Mouse (Mus musculus): ENCODE results near the gene Cpa2. TPM values are rescaled to one million over a fixed set of nuclear protein-coding genes. Genes with fewer than 3 reads are reported as not detected.

Gene Cpa2
- polyA plus RNA-seq, 1 experiment from 2014 or later = 20.0 TPM

- H3K4me3 ChIP-seq = no peak overlapping the region
- 65% methylated on average over 10 of the region's 10 CpGs for WGBS
- H3K9me3 ChIP-seq = no peaks in the 10 kb centered on the region
- H3K4me1 ChIP-seq (replicated peaks) = peaks cover 30% of the 10 kb centered on the region
- DNase-seq (ENCODE audit: low spot score) = no peak
- H3K27me3 ChIP-seq (ENCODE audit: insufficient read depth, poor library complexity, severe bottlenecking) = no peaks in the 10 kb centered on the region
- H3K36me3 ChIP-seq = no peaks in the 10 kb centered on the region
- H3K27ac ChIP-seq = peak overlapping the region; percentile 74
Measured at GRCm38 (mm10) chr6:30538240-30538639, 3.1 kb upstream of the Cpa2 start.

- WGBS = 75% methylated on average over 5 of the region's 5 CpGs
- no peaks in the 10 kb centered on the region for H3K9me3 ChIP-seq
- no peak overlapping the region for H3K4me3 ChIP-seq
- peak overlapping the region; percentile 74 for H3K27ac ChIP-seq
- H3K27me3 ChIP-seq (ENCODE audit: insufficient read depth, poor library complexity, severe bottlenecking) = no peaks in the 10 kb centered on the region
- H3K36me3 ChIP-seq = no peaks in the 10 kb centered on the region
- DNase-seq (ENCODE audit: low spot score) = no peak
- peaks cover 35% of the 10 kb centered on the region for H3K4me1 ChIP-seq (replicated peaks)
Measured at GRCm38 (mm10) chr6:30538800-30539199, 2.6 kb upstream of the Cpa2 start.

GRCm38 (mm10) chr6:30542277-30542676, 895 bp downstream of the Cpa2 start:
- Histone ChIP-seq H3K27me3 (ENCODE audit: insufficient read depth, poor library complexity, severe bottlenecking) (no peaks in the 10 kb centered on the region), H3K4me1 (replicated peaks) (peaks cover 65% of the 10 kb centered on the region), H3K9me3 (no peaks in the 10 kb centered on the region), H3K4me3 (no peak overlapping the region), H3K36me3 (no peaks in the 10 kb centered on the region), H3K27ac (peak overlapping the region; percentile 75)
- DNase-seq (ENCODE audit: low spot score) = no peak
- 71% methylated on average over 6 of the region's 6 CpGs for WGBS

GRCm38 (mm10) chr6:30543077-30543476, 1.7 kb downstream of the Cpa2 start:
- Histone ChIP-seq H3K27ac (peak overlapping the region; percentile 81), H3K4me3 (no peak overlapping the region)
- 58% methylated on average over 12 of the region's 12 CpGs for WGBS

GRCm38 (mm10) chr6:30543851-30544250, 2.5 kb downstream of the Cpa2 start:
- Histone ChIP-seq H3K27me3 (ENCODE audit: insufficient read depth, poor library complexity, severe bottlenecking) (no peaks in the 10 kb centered on the region), H3K27ac (peak overlapping the region; percentile 81), H3K4me3 (no peak overlapping the region), H3K36me3 (no peaks in the 10 kb centered on the region), H3K4me1 (replicated peaks) (peaks cover 70% of the 10 kb centered on the region), H3K9me3 (no peaks in the 10 kb centered on the region)
- no peak for DNase-seq (ENCODE audit: low spot score)
- 48% methylated on average over 8 of the region's 8 CpGs for WGBS

More at GRCm38 (mm10) chr6:30543077-30543476, 1.7 kb downstream of the Cpa2 start:
- DNase-seq (ENCODE audit: low spot score) = no peak
- Histone ChIP-seq H3K9me3 (no peaks in the 10 kb centered on the region), H3K36me3 (no peaks in the 10 kb centered on the region), H3K4me1 (replicated peaks) (peaks cover 70% of the 10 kb centered on the region), H3K27me3 (ENCODE audit: insufficient read depth, poor library complexity, severe bottlenecking) (no peaks in the 10 kb centered on the region)

GRCm38 (mm10) chr6:30545689-30546088, 4.3 kb downstream of the Cpa2 start:
- Histone ChIP-seq H3K4me1 (replicated peaks) (peaks cover 88% of the 10 kb centered on the region), H3K27me3 (ENCODE audit: insufficient read depth, poor library complexity, severe bottlenecking) (no peaks in the 10 kb centered on the region), H3K9me3 (no peaks in the 10 kb centered on the region), H3K27ac (peak overlapping the region; percentile 95), H3K36me3 (no peaks in the 10 kb centered on the region), H3K4me3 (no peak overlapping the region)
- WGBS = 85% methylated on average over 7 of the region's 7 CpGs
- DNase-seq (ENCODE audit: low spot score) = no peak

- H3K27ac ChIP-seq = peak overlapping the region; percentile 95
- WGBS = 9% methylated on average over 17 of the region's 17 CpGs
- H3K9me3 ChIP-seq = no peaks in the 10 kb centered on the region
- DNase-seq (ENCODE audit: low spot score) = peak; percentile 77
- H3K27me3 ChIP-seq (ENCODE audit: insufficient read depth, poor library complexity, severe bottlenecking) = no peaks in the 10 kb centered on the region
- H3K4me1 ChIP-seq (replicated peaks) = peaks cover 93% of the 10 kb centered on the region
- peak overlapping the region; percentile 39 for H3K4me3 ChIP-seq
- no peaks in the 10 kb centered on the region for H3K36me3 ChIP-seq
Measured at GRCm38 (mm10) chr6:30546571-30547273, 5.3 kb downstream of the Cpa2 start.

- peaks cover 93% of the 10 kb centered on the region for H3K4me1 ChIP-seq (replicated peaks)
- H3K27ac ChIP-seq = peak overlapping the region; percentile 95
- DNase-seq (ENCODE audit: low spot score) = peak; percentile 74
- H3K36me3 ChIP-seq = no peaks in the 10 kb centered on the region
- no peaks in the 10 kb centered on the region for H3K9me3 ChIP-seq
- 0% methylated on average over 17 of the region's 17 CpGs for WGBS
- H3K27me3 ChIP-seq (ENCODE audit: insufficient read depth, poor library complexity, severe bottlenecking) = no peaks in the 10 kb centered on the region
- H3K4me3 ChIP-seq = peak overlapping the region; percentile 39
Measured at GRCm38 (mm10) chr6:30547274-30547645, 5.9 kb downstream of the Cpa2 start.

GRCm38 (mm10) chr6:30547656-30548306, 6.4 kb downstream of the Cpa2 start:
- WGBS = 18% methylated on average over 9 of the region's 9 CpGs
- H3K4me1 ChIP-seq (replicated peaks) = peaks cover 93% of the 10 kb centered on the region
- H3K27me3 ChIP-seq (ENCODE audit: insufficient read depth, poor library complexity, severe bottlenecking) = no peaks in the 10 kb centered on the region
- DNase-seq (ENCODE audit: low spot score) = no peak
- H3K36me3 ChIP-seq = no peaks in the 10 kb centered on the region
- peak overlapping the region; percentile 39; the same call in 1 of the 2 replicates for H3K4me3 ChIP-seq
- no peaks in the 10 kb centered on the region for H3K9me3 ChIP-seq
- H3K27ac ChIP-seq = peak overlapping the region; percentile 95

GRCm38 (mm10) chr6:30549231-30549761, 7.9 kb downstream of the Cpa2 start:
- Histone ChIP-seq H3K36me3 (no peaks in the 10 kb centered on the region), H3K4me1 (replicated peaks) (peaks cover 87% of the 10 kb centered on the region), H3K27me3 (ENCODE audit: insufficient read depth, poor library complexity, severe bottlenecking) (no peaks in the 10 kb centered on the region), H3K4me3 (peak overlapping the region; percentile 29), H3K9me3 (no peaks in the 10 kb centered on the region), H3K27ac (peak overlapping the region; percentile 95)
- 11% methylated on average over 15 of the region's 15 CpGs for WGBS
- DNase-seq (ENCODE audit: low spot score) = peak; percentile 74

- Histone ChIP-seq H3K9me3 (no peaks in the 10 kb centered on the region), H3K4me3 (no peak overlapping the region), H3K4me1 (replicated peaks) (peaks cover 77% of the 10 kb centered on the region), H3K27me3 (ENCODE audit: insufficient read depth, poor library complexity, severe bottlenecking) (no peaks in the 10 kb centered on the region), H3K27ac (peak overlapping the region; percentile 91), H3K36me3 (no peaks in the 10 kb centered on the region)
- DNase-seq (ENCODE audit: low spot score) = peak; percentile 61
- WGBS = 58% methylated on average over 7 of the region's 7 CpGs
Measured at GRCm38 (mm10) chr6:30550496-30551192, 9.3 kb downstream of the Cpa2 start.

- peaks cover 77% of the 10 kb centered on the region for H3K4me1 ChIP-seq (replicated peaks)
- no peak overlapping the region; the same call in 1 of the 2 replicates for H3K4me3 ChIP-seq
- H3K9me3 ChIP-seq = no peaks in the 10 kb centered on the region
- H3K36me3 ChIP-seq = no peaks in the 10 kb centered on the region
- DNase-seq (ENCODE audit: low spot score) = no peak
- peak overlapping the region; percentile 91 for H3K27ac ChIP-seq
- H3K27me3 ChIP-seq (ENCODE audit: insufficient read depth, poor library complexity, severe bottlenecking) = no peaks in the 10 kb centered on the region
Measured at GRCm38 (mm10) chr6:30551193-30551515, 9.8 kb downstream of the Cpa2 start.

Measured in hindbrain, embryonic 10.5 days (tissue).